Mouse (Mus musculus): ENCODE results near the gene Mindy4. TPM values are rescaled to one million over a fixed set of nuclear protein-coding genes. Genes with fewer than 3 reads are reported as not detected.
A peak's percentile ranks its signal among the peaks of the same experiment; 100 is the strongest.

The Mindy4 gene
- total RNA-seq, 1 experiment: 3.0 TPM

- Histone ChIP-seq H3K36me3 (ENCODE audit: control insufficient read depth, insufficient read depth, low read length, poor library complexity, severe bottlenecking) (no peaks in the 10 kb centered on the region), H3K4me1 (ENCODE audit: control insufficient read depth in 2 of 2, insufficient read depth in 2 of 2, low read length in 2 of 2, poor library complexity in 1 of 2) (peaks cover 0 to 7% of the 10 kb centered on the region in 2 experiments; a peak in 2 of 4 replicates), H3K9me3 (ENCODE audit: control insufficient read depth, insufficient read depth, low read depth, low read length) (no peaks in the 10 kb centered on the region), H3K9ac (ENCODE audit: insufficient read depth, low read depth, low read length, poor library complexity, severe bottlenecking) (no peak overlapping the region), H3K27ac (ENCODE audit: insufficient read depth, low read depth, low read length, poor library complexity, severe bottlenecking) (no peak overlapping the region), H3K4me3 (ENCODE audit: insufficient read depth in 1 of 2, low read depth in 1 of 2, low read length in 2 of 2, poor library complexity in 1 of 2, severe bottlenecking in 1 of 2) (no peak overlapping the region)
- in situ Hi-C loops (cut with MboI; ENCODE audit: low sequenced_read_pairs in 2 of 2, unreplicated experiment in 2 of 2): no loop called here
- TF ChIP-seq MAFK (IDR thresholded peaks at IDR 0.05; ENCODE audit: insufficient read depth, low read depth, low read length) (no peak), ZC3H11A (IDR thresholded peaks at IDR 0.05; ENCODE audit: borderline replicate concordance, low read depth, low read length) (peak; percentile 86)
- DNase-seq (ENCODE audit: low read depth, low spot score): peak; percentile 66
These were observed 36.3 kb upstream of the Mindy4 start for GRCm38 (mm10) chr6:55166777-55167463.

GRCm38 (mm10) chr6:55169818-55170217 is 33.4 kb upstream of the Mindy4 start:
- in situ Hi-C loops (cut with MboI; ENCODE audit: low sequenced_read_pairs in 2 of 2, unreplicated experiment in 2 of 2): no loop called here
- H3K36me3 ChIP-seq (ENCODE audit: control insufficient read depth, insufficient read depth, low read length, poor library complexity, severe bottlenecking): no peaks in the 10 kb centered on the region
- peak; percentile 31 for DNase-seq (ENCODE audit: low read depth, low spot score)
- H3K4me1 ChIP-seq (ENCODE audit: control insufficient read depth in 2 of 2, insufficient read depth in 2 of 2, low read length in 2 of 2, poor library complexity in 1 of 2): peaks cover 0 to 7% of the 10 kb centered on the region in 2 experiments; a peak in 2 of 4 replicates
- TF ChIP-seq HCFC1 (IDR thresholded peaks at IDR 0.05; ENCODE audit: borderline replicate concordance, insufficient read depth, low read length) (no peak), MAFK (IDR thresholded peaks at IDR 0.05; ENCODE audit: insufficient read depth, low read depth, low read length) (no peak), ZNF384 (IDR thresholded peaks at IDR 0.05; ENCODE audit: low read depth, low read length) (no peak), CHD2 (IDR thresholded peaks at IDR 0.05; ENCODE audit: low read depth, low read length) (no peak), ZC3H11A (IDR thresholded peaks at IDR 0.05; ENCODE audit: borderline replicate concordance, low read depth, low read length) (no peak)
- no peak overlapping the region for H3K27ac ChIP-seq (ENCODE audit: insufficient read depth, low read depth, low read length, poor library complexity, severe bottlenecking)
- H3K9me3 ChIP-seq (ENCODE audit: control insufficient read depth, insufficient read depth, low read depth, low read length): no peaks in the 10 kb centered on the region
- no peak overlapping the region for H3K9ac ChIP-seq (ENCODE audit: insufficient read depth, low read depth, low read length, poor library complexity, severe bottlenecking)
- no peak overlapping the region for H3K4me3 ChIP-seq (ENCODE audit: insufficient read depth in 1 of 2, low read depth in 1 of 2, low read length in 2 of 2, poor library complexity in 1 of 2, severe bottlenecking in 1 of 2)

GRCm38 (mm10) chr6:55171638-55172037 is 31.5 kb upstream of the Mindy4 start:
- no peak for DNase-seq (ENCODE audit: low read depth, low spot score)
- no peaks in the 10 kb centered on the region for H3K9me3 ChIP-seq (ENCODE audit: control insufficient read depth, insufficient read depth, low read depth, low read length)
- in situ Hi-C loops (cut with MboI; ENCODE audit: low sequenced_read_pairs in 2 of 2, unreplicated experiment in 2 of 2): no loop called here

GRCm38 (mm10) chr6:55173171-55173570 is 30.0 kb upstream of the Mindy4 start:
- Histone ChIP-seq H3K9me3 (ENCODE audit: control insufficient read depth, insufficient read depth, low read depth, low read length) (no peaks in the 10 kb centered on the region), H3K4me3 (ENCODE audit: insufficient read depth in 1 of 2, low read depth in 1 of 2, low read length in 2 of 2, poor library complexity in 1 of 2, severe bottlenecking in 1 of 2) (no peak overlapping the region), H3K36me3 (ENCODE audit: control insufficient read depth, insufficient read depth, low read length, poor library complexity, severe bottlenecking) (no peaks in the 10 kb centered on the region), H3K4me1 (ENCODE audit: control insufficient read depth in 2 of 2, insufficient read depth in 2 of 2, low read length in 2 of 2, poor library complexity in 1 of 2) (0 out of 4 replicates have a peak, but pooled peaks cover 0 to 3% of the 10 kb centered on the region in 2 experiments), H3K27ac (ENCODE audit: insufficient read depth, low read depth, low read length, poor library complexity, severe bottlenecking) (no peak overlapping the region), H3K9ac (ENCODE audit: insufficient read depth, low read depth, low read length, poor library complexity, severe bottlenecking) (no peak overlapping the region)
- in situ Hi-C loops (cut with MboI; ENCODE audit: low sequenced_read_pairs in 2 of 2, unreplicated experiment in 2 of 2): no loop called here
- no peak for DNase-seq (ENCODE audit: low read depth, low spot score)
- TF ChIP-seq MAFK (IDR thresholded peaks at IDR 0.05; ENCODE audit: insufficient read depth, low read depth, low read length) (no peak), ZNF384 (IDR thresholded peaks at IDR 0.05; ENCODE audit: low read depth, low read length) (no peak), ZC3H11A (IDR thresholded peaks at IDR 0.05; ENCODE audit: borderline replicate concordance, low read depth, low read length) (no peak), HCFC1 (IDR thresholded peaks at IDR 0.05; ENCODE audit: borderline replicate concordance, insufficient read depth, low read length) (no peak), CHD2 (IDR thresholded peaks at IDR 0.05; ENCODE audit: low read depth, low read length) (no peak)

More at GRCm38 (mm10) chr6:55171638-55172037, 31.5 kb upstream of the Mindy4 start:
- no peak overlapping the region for H3K4me3 ChIP-seq (ENCODE audit: insufficient read depth in 1 of 2, low read depth in 1 of 2, low read length in 2 of 2, poor library complexity in 1 of 2, severe bottlenecking in 1 of 2)
- peaks cover 0 to 3% of the 10 kb centered on the region in 2 experiments; a peak in 1 of 4 replicates for H3K4me1 ChIP-seq (ENCODE audit: control insufficient read depth in 2 of 2, insufficient read depth in 2 of 2, low read length in 2 of 2, poor library complexity in 1 of 2)
- H3K27ac ChIP-seq (ENCODE audit: insufficient read depth, low read depth, low read length, poor library complexity, severe bottlenecking): no peak overlapping the region
- TF ChIP-seq ZC3H11A (IDR thresholded peaks at IDR 0.05; ENCODE audit: borderline replicate concordance, low read depth, low read length) (no peak), ZNF384 (IDR thresholded peaks at IDR 0.05; ENCODE audit: low read depth, low read length) (no peak), CHD2 (IDR thresholded peaks at IDR 0.05; ENCODE audit: low read depth, low read length) (no peak), HCFC1 (IDR thresholded peaks at IDR 0.05; ENCODE audit: borderline replicate concordance, insufficient read depth, low read length) (no peak), MAFK (IDR thresholded peaks at IDR 0.05; ENCODE audit: insufficient read depth, low read depth, low read length) (no peak)
- H3K36me3 ChIP-seq (ENCODE audit: control insufficient read depth, insufficient read depth, low read length, poor library complexity, severe bottlenecking): no peaks in the 10 kb centered on the region
- no peak overlapping the region for H3K9ac ChIP-seq (ENCODE audit: insufficient read depth, low read depth, low read length, poor library complexity, severe bottlenecking)
